Mouse (Mus musculus) stomach, embryonic 15.5 days (tissue): ENCODE results near the gene Cacna2d4. TPM values are rescaled to one million over a fixed set of nuclear protein-coding genes. Genes with fewer than 3 reads are reported as not detected.
"Not testable (repeated sequence)": the region's sequence is repeated elsewhere in the genome, so short reads cannot be mapped to it uniquely, and the experiment has no call there.

ENCODE experiments used
- ATAC-seq: fragments of 200-750 bp; cut with Nextera tagmentation; 2 replicates; pipeline ENCODE4 v1.8.0; 2017; ENCODE audit warnings: low read depth, moderate number of reproducible peaks, moderate TSS enrichment; ENCODE audit not compliant: insufficient read depth, low FRiP score
- H3K27ac ChIP-seq: fragments of 300-500 bp; sonication (generic); 2 replicates; pipeline ENCODE4 v1.5.1; 2015; ENCODE audit warnings: mild to moderate bottlenecking, inconsistent platforms
- H3K27me3 ChIP-seq: fragments of 300-500 bp; sonication (generic); replicated peaks from 2 replicates; pipeline ENCODE4 v1.6.1; 2015; ENCODE audit warnings: inconsistent platforms
- H3K36me3 ChIP-seq: fragments of 300-500 bp; sonication (generic); 2 replicates; pipeline ENCODE4 v1.6.1; 2015; ENCODE audit warnings: inconsistent platforms
- H3K4me1 ChIP-seq: fragments of 300-500 bp; sonication (generic); 2 replicates; pipeline ENCODE4 v1.6.1; 2015; ENCODE audit warnings: inconsistent platforms
- H3K4me2 ChIP-seq: fragments of 300-500 bp; sonication (generic); 2 replicates; pipeline ENCODE4 v1.6.1; 2015; ENCODE audit warnings: mild to moderate bottlenecking, inconsistent platforms
- H3K4me3 ChIP-seq: fragments of 300-500 bp; sonication (generic); replicated peaks from 2 replicates; pipeline ENCODE4 v1.5.1; 2015; ENCODE audit warnings: inconsistent platforms
- H3K9ac ChIP-seq: fragments of 300-500 bp; sonication (generic); 2 replicates; pipeline ENCODE4 v1.6.1; 2015; ENCODE audit warnings: inconsistent platforms
- H3K9me3 ChIP-seq: fragments of 300-500 bp; sonication (generic); 2 replicates; pipeline ENCODE4 v1.6.1; 2016; ENCODE audit warnings: inconsistent platforms
- WGBS: fragments of 180-500 bp; shearing (Covaris S2); methylation state at CpG from one replicate; pipeline ENCODE4 v1.1.7; 2015; 5-methylcytosine and 5-hydroxymethylcytosine counted together
- polyA plus RNA-seq: library from polyadenylated mRNA; unstranded; fragments of >200 nt; fragmentation: Nextera tagmentation; extraction: Ambion mirVana; gene quantifications from 2 replicates; pipeline ENCODE4 v1.2.1, GENCODE M21; 2015

The Cacna2d4 gene
- polyA plus RNA-seq, 1 experiment from 2014 or later: 0.12 TPM

GRCm38 (mm10) chr6:119201575-119201974, 34.8 kb upstream of the Cacna2d4 start:
- Histone ChIP-seq H3K4me1 (no peaks in the 10 kb centered on the region), H3K36me3 (0 out of 2 replicates have a peak, but pooled peaks cover 4% of the 10 kb centered on the region), H3K9ac (no peak overlapping the region), H3K27me3 (no peaks in the 10 kb centered on the region), H3K4me3 (no peak overlapping the region), H3K9me3 (no peaks in the 10 kb centered on the region), H3K4me2 (no peak overlapping the region), H3K27ac (no peak overlapping the region)
- ATAC-seq: no peak
- WGBS: 89% methylated on average over 4 of the region's 4 CpGs

GRCm38 (mm10) chr6:119204286-119204685, 32.0 kb upstream of the Cacna2d4 start:
- no peak overlapping the region for H3K4me2 ChIP-seq
- no peaks in the 10 kb centered on the region for H3K4me1 ChIP-seq
- H3K9me3 ChIP-seq: no peaks in the 10 kb centered on the region
- no peak for ATAC-seq
- 86% methylated on average over 7 of the region's 7 CpGs for WGBS
- 0 out of 2 replicates have a peak, but pooled peaks cover 4% of the 10 kb centered on the region for H3K36me3 ChIP-seq
- H3K9ac ChIP-seq: no peak overlapping the region
- H3K27me3 ChIP-seq: no peaks in the 10 kb centered on the region
- no peak overlapping the region for H3K4me3 ChIP-seq
- H3K27ac ChIP-seq: no peak overlapping the region

- 72% methylated on average over 3 of the region's 3 CpGs for WGBS
- no peak overlapping the region for H3K4me3 ChIP-seq
- no peak overlapping the region for H3K4me2 ChIP-seq
- H3K27ac ChIP-seq: no peak overlapping the region
- H3K9ac ChIP-seq: no peak overlapping the region
- no peak for ATAC-seq
- no peaks in the 10 kb centered on the region for H3K4me1 ChIP-seq
- H3K9me3 ChIP-seq: no peaks in the 10 kb centered on the region
- no peaks in the 10 kb centered on the region for H3K27me3 ChIP-seq
- H3K36me3 ChIP-seq: 0 out of 2 replicates have a peak, but pooled peaks cover 4% of the 10 kb centered on the region
Observed at GRCm38 (mm10) chr6:119204915-119205314, 31.4 kb upstream of the Cacna2d4 start.

GRCm38 (mm10) chr6:119206006-119206405, 30.3 kb upstream of the Cacna2d4 start:
- not testable (repeated sequence) for H3K36me3 ChIP-seq, H3K9me3 ChIP-seq, H3K4me1 ChIP-seq, H3K27me3 ChIP-seq, H3K9ac ChIP-seq, H3K27ac ChIP-seq, ATAC-seq, H3K4me2 ChIP-seq, H3K4me3 ChIP-seq
- WGBS: 83% methylated on average over 7 of the region's 7 CpGs

GRCm38 (mm10) chr6:119213375-119213774, 23.0 kb upstream of the Cacna2d4 start:
- Histone ChIP-seq H3K4me1 (no peaks in the 10 kb centered on the region), H3K4me3 (no peak overlapping the region), H3K9ac (no peak overlapping the region), H3K27ac (no peak overlapping the region), H3K9me3 (no peaks in the 10 kb centered on the region), H3K4me2 (no peak overlapping the region), H3K27me3 (no peaks in the 10 kb centered on the region), H3K36me3 (peaks cover 11% of the 10 kb centered on the region; the same call in 1 of the 2 replicates)
- 80% methylated on average over 5 of the region's 5 CpGs for WGBS
- no peak for ATAC-seq

- Histone ChIP-seq H3K9me3 (no peaks in the 10 kb centered on the region), H3K4me3 (no peak overlapping the region), H3K36me3 (peaks cover 11% of the 10 kb centered on the region; the same call in 1 of the 2 replicates), H3K9ac (no peak overlapping the region), H3K4me2 (no peak overlapping the region), H3K27ac (no peak overlapping the region), H3K27me3 (no peaks in the 10 kb centered on the region), H3K4me1 (no peaks in the 10 kb centered on the region)
- no peak for ATAC-seq
- WGBS: 70% methylated on average over 6 of the region's 6 CpGs
Observed at GRCm38 (mm10) chr6:119214190-119214589, 22.1 kb upstream of the Cacna2d4 start.

GRCm38 (mm10) chr6:119215040-119215613, 21.2 kb upstream of the Cacna2d4 start:
- H3K27me3 ChIP-seq: no peaks in the 10 kb centered on the region
- H3K4me2 ChIP-seq: no peak overlapping the region
- no peak overlapping the region for H3K9ac ChIP-seq
- no peaks in the 10 kb centered on the region for H3K9me3 ChIP-seq
- no peak overlapping the region for H3K4me3 ChIP-seq
- H3K27ac ChIP-seq: no peak overlapping the region
- H3K4me1 ChIP-seq: no peaks in the 10 kb centered on the region
- 88% methylated on average over 10 of the region's 10 CpGs for WGBS
- peaks cover 11% of the 10 kb centered on the region; the same call in 1 of the 2 replicates for H3K36me3 ChIP-seq
- ATAC-seq: no peak

- H3K9ac ChIP-seq: no peak overlapping the region
- 53% methylated on average over 4 of the region's 4 CpGs for WGBS
- H3K4me1 ChIP-seq: no peaks in the 10 kb centered on the region
- H3K9me3 ChIP-seq: no peaks in the 10 kb centered on the region
- no peaks in the 10 kb centered on the region for H3K27me3 ChIP-seq
- H3K27ac ChIP-seq: no peak overlapping the region
- H3K36me3 ChIP-seq: peaks cover 11% of the 10 kb centered on the region; the same call in 1 of the 2 replicates
- ATAC-seq: no peak
- no peak overlapping the region for H3K4me2 ChIP-seq
- no peak overlapping the region for H3K4me3 ChIP-seq
Observed at GRCm38 (mm10) chr6:119217661-119218060, 18.7 kb upstream of the Cacna2d4 start.

- H3K9ac ChIP-seq: no peak overlapping the region
- H3K4me3 ChIP-seq: no peak overlapping the region
- H3K9me3 ChIP-seq: no peaks in the 10 kb centered on the region
- WGBS: 86% methylated on average over 5 of the region's 5 CpGs
- no peaks in the 10 kb centered on the region for H3K4me1 ChIP-seq
- ATAC-seq: no peak
- H3K27me3 ChIP-seq: no peaks in the 10 kb centered on the region
- peaks cover 11% of the 10 kb centered on the region; the same call in 1 of the 2 replicates for H3K36me3 ChIP-seq
- no peak overlapping the region for H3K27ac ChIP-seq
- H3K4me2 ChIP-seq: no peak overlapping the region
Observed at GRCm38 (mm10) chr6:119218591-119218990, 17.7 kb upstream of the Cacna2d4 start.

GRCm38 (mm10) chr6:119219237-119219870, 17.0 kb upstream of the Cacna2d4 start:
- H3K27ac ChIP-seq: no peak overlapping the region
- no peaks in the 10 kb centered on the region for H3K9me3 ChIP-seq
- H3K4me1 ChIP-seq: no peaks in the 10 kb centered on the region
- no peak overlapping the region for H3K4me2 ChIP-seq
- no peak overlapping the region for H3K9ac ChIP-seq
- no peak for ATAC-seq
- H3K36me3 ChIP-seq: peaks cover 11% of the 10 kb centered on the region; the same call in 1 of the 2 replicates
- WGBS: 82% methylated on average over 15 of the region's 15 CpGs
- no peaks in the 10 kb centered on the region for H3K27me3 ChIP-seq
- no peak overlapping the region for H3K4me3 ChIP-seq

- Histone ChIP-seq H3K4me2 (no peak overlapping the region), H3K9me3 (no peaks in the 10 kb centered on the region), H3K27me3 (no peaks in the 10 kb centered on the region), H3K4me1 (no peaks in the 10 kb centered on the region), H3K4me3 (no peak overlapping the region), H3K36me3 (0 out of 2 replicates have a peak, but pooled peaks cover 5% of the 10 kb centered on the region), H3K9ac (no peak overlapping the region), H3K27ac (no peak overlapping the region)
- 42% methylated on average over 10 of the region's 10 CpGs for WGBS
- no peak for ATAC-seq
Observed at GRCm38 (mm10) chr6:119220297-119220696, 16.0 kb upstream of the Cacna2d4 start.

GRCm38 (mm10) chr6:119224451-119225195, 11.7 kb upstream of the Cacna2d4 start:
- 49% methylated on average over 13 of the region's 13 CpGs for whole genome bisulfite sequencing
- no peaks in the 10 kb centered on the region for H3K36me3 ChIP-seq
- H3K4me1 ChIP-seq: no peaks in the 10 kb centered on the region
- peak overlapping the region; percentile 26; the same call in 1 of the 2 replicates for H3K27ac ChIP-seq
- H3K4me2 ChIP-seq: no peak overlapping the region
- ATAC-seq: no peak
- no peak overlapping the region for H3K9ac ChIP-seq
- no peaks in the 10 kb centered on the region for H3K9me3 ChIP-seq
- no peaks in the 10 kb centered on the region for H3K27me3 ChIP-seq
- no peak overlapping the region for H3K4me3 ChIP-seq
